Mouse (Mus musculus) kidney, adult 2 months (tissue): Measurements from ENCODE around the gene Nfkb2.

ENCODE experiments used
- CTCF ChIP-seq: fragments of 200-500 bp; conservative IDR thresholded peaks from 2 replicates; pipeline ENCODE4 v1.5.1; 2011; ENCODE audit warnings: low read depth, mild to moderate bottlenecking, control low read depth, low read length, moderate library complexity, mixed read lengths; ENCODE audit not compliant: insufficient read depth, insufficient read length
- POLR2A ChIP-seq: fragments of 200-500 bp; IDR thresholded peaks from one replicate; pipeline ENCODE4 v1.6.1; 2011; ENCODE audit warnings: low read depth, low read length, control low read depth

GRCm38 (mm10) chr19:46333906-46334305, 29.8 kb downstream of the Nfkb2 start:
- TF ChIP-seq CTCF (no peak), POLR2A (no peak)
